Mouse (Mus musculus): ENCODE results near the gene Tmem269. TPM values are rescaled to one million over a fixed set of nuclear protein-coding genes. Genes with fewer than 3 reads are reported as not detected.

Gene Tmem269
- total RNA-seq, 1 experiment, result not detected

- no peak for DNase-seq (ENCODE audit: low read depth, low spot score)
- TF ChIP-seq ZNF384 (IDR thresholded peaks at IDR 0.05; ENCODE audit: low read depth, low read length) (no peak), CHD2 (IDR thresholded peaks at IDR 0.05; ENCODE audit: low read depth, low read length) (no peak), ZC3H11A (IDR thresholded peaks at IDR 0.05; ENCODE audit: borderline replicate concordance, low read depth, low read length) (no peak), HCFC1 (IDR thresholded peaks at IDR 0.05; ENCODE audit: borderline replicate concordance, insufficient read depth, low read length) (no peak), MAFK (IDR thresholded peaks at IDR 0.05; ENCODE audit: insufficient read depth, low read depth, low read length) (no peak)
- Histone ChIP-seq H3K4me1 (ENCODE audit: control insufficient read depth in 2 of 2, insufficient read depth in 2 of 2, low read length in 2 of 2, poor library complexity in 1 of 2) (peaks cover 6 to 10% of the 10 kb centered on the region in 2 experiments; a peak in 2 of 4 replicates), H3K27ac (ENCODE audit: insufficient read depth, low read depth, low read length, poor library complexity, severe bottlenecking) (no peak overlapping the region), H3K9me3 (ENCODE audit: control insufficient read depth, insufficient read depth, low read depth, low read length) (no peaks in the 10 kb centered on the region), H3K4me3 (ENCODE audit: insufficient read depth in 1 of 2, low read depth in 1 of 2, low read length in 2 of 2, poor library complexity in 1 of 2, severe bottlenecking in 1 of 2) (peak overlapping the region; percentile 85 to 90), H3K36me3 (ENCODE audit: control insufficient read depth, insufficient read depth, low read length, poor library complexity, severe bottlenecking) (no peaks in the 10 kb centered on the region), H3K9ac (ENCODE audit: insufficient read depth, low read depth, low read length, poor library complexity, severe bottlenecking) (peak overlapping the region; percentile 81)
- in situ Hi-C loops (cut with MboI; ENCODE audit: low sequenced_read_pairs in 2 of 2, unreplicated experiment in 2 of 2), result no loop called here
Observed at GRCm38 (mm10) chr4:119233256-119233901, 15.4 kb upstream of the Tmem269 start.

- no peaks in the 10 kb centered on the region for H3K9me3 ChIP-seq (ENCODE audit: control insufficient read depth, insufficient read depth, low read depth, low read length)
- TF ChIP-seq HCFC1 (IDR thresholded peaks at IDR 0.05; ENCODE audit: borderline replicate concordance, insufficient read depth, low read length) (peak; percentile 45; the same call in 1 of the 2 replicates), ZC3H11A (IDR thresholded peaks at IDR 0.05; ENCODE audit: borderline replicate concordance, low read depth, low read length) (no peak), MAFK (IDR thresholded peaks at IDR 0.05; ENCODE audit: insufficient read depth, low read depth, low read length) (no peak)
- peaks cover 0 to 4% of the 10 kb centered on the region in 2 experiments; a peak in 2 of 4 replicates for H3K4me1 ChIP-seq (ENCODE audit: control insufficient read depth in 2 of 2, insufficient read depth in 2 of 2, low read length in 2 of 2, poor library complexity in 1 of 2)
- peak within 1 kb of the TSS; percentile 95 for H3K9ac ChIP-seq (ENCODE audit: insufficient read depth, low read depth, low read length, poor library complexity, severe bottlenecking)
- peak; percentile 100 for DNase-seq (ENCODE audit: low read depth, low spot score)
- in situ Hi-C loops (cut with MboI; ENCODE audit: low sequenced_read_pairs in 2 of 2, unreplicated experiment in 2 of 2), result no loop called here
- H3K4me3 ChIP-seq (ENCODE audit: insufficient read depth in 1 of 2, low read depth in 1 of 2, low read length in 2 of 2, poor library complexity in 1 of 2, severe bottlenecking in 1 of 2), result peak within 1 kb of the TSS; percentile 85 to 98
- H3K36me3 ChIP-seq (ENCODE audit: control insufficient read depth, insufficient read depth, low read length, poor library complexity, severe bottlenecking), result peaks cover 3% of the 10 kb centered on the region; the same call in 1 of the 2 replicates
- no peak within 1 kb of the TSS for H3K27ac ChIP-seq (ENCODE audit: insufficient read depth, low read depth, low read length, poor library complexity, severe bottlenecking)
Observed at GRCm38 (mm10) chr4:119232410-119233255, 14.6 kb upstream of the Tmem269 start, which contains the start of the genes AU022252 and P3h1. AU022252 (minus strand) TSS chr4:119232712. P3h1 (plus strand) TSS chr4:119232915.

DNA sequence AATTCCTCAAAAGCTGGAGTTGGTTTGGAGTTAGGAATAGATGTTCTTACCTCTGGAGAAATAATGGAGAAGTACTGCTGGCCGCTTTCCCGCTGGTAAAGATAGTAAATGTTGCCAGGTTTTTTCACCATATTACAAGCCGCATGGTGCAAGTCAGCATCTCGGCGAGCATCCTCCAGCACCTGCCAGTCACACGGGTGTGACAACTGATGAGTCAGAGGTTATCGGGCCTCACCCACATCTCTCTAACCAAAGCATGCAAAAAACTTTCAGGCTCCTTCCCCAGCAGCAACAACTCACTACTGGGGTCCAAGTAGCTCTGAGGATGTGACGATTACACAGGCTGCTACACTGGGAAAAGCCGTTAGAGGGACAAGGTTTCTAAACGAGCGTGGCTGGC lies 8.7 kb upstream of the Tmem269 start:
- Histone ChIP-seq H3K9me3 (ENCODE audit: control insufficient read depth, insufficient read depth, low read depth, low read length) (no peaks in the 10 kb centered on the region), H3K36me3 (ENCODE audit: control insufficient read depth, insufficient read depth, low read length, poor library complexity, severe bottlenecking) (peaks cover 23% of the 10 kb centered on the region), H3K9ac (ENCODE audit: insufficient read depth, low read depth, low read length, poor library complexity, severe bottlenecking) (no peak overlapping the region), H3K27ac (ENCODE audit: insufficient read depth, low read depth, low read length, poor library complexity, severe bottlenecking) (no peak overlapping the region), H3K4me1 (ENCODE audit: control insufficient read depth in 2 of 2, insufficient read depth in 2 of 2, low read length in 2 of 2, poor library complexity in 1 of 2) (no peaks in the 10 kb centered on the region), H3K4me3 (ENCODE audit: insufficient read depth in 1 of 2, low read depth in 1 of 2, low read length in 2 of 2, poor library complexity in 1 of 2, severe bottlenecking in 1 of 2) (no peak overlapping the region)
- in situ Hi-C loops (cut with MboI; ENCODE audit: low sequenced_read_pairs in 2 of 2, unreplicated experiment in 2 of 2), result no loop called here
- no peak for DNase-seq (ENCODE audit: low read depth, low spot score)
- TF ChIP-seq ZC3H11A (IDR thresholded peaks at IDR 0.05; ENCODE audit: borderline replicate concordance, low read depth, low read length), result no peak
- no peak for TF ChIP-seq MAFK (IDR thresholded peaks at IDR 0.05; ENCODE audit: insufficient read depth, low read depth, low read length)
- TF ChIP-seq ZNF384 (IDR thresholded peaks at IDR 0.05; ENCODE audit: low read depth, low read length), result no peak
- TF ChIP-seq CHD2 (IDR thresholded peaks at IDR 0.05; ENCODE audit: low read depth, low read length), result no peak
- no peak for TF ChIP-seq HCFC1 (IDR thresholded peaks at IDR 0.05; ENCODE audit: borderline replicate concordance, insufficient read depth, low read length)

GRCm38 (mm10) chr4:119225719-119226118 lies 7.7 kb upstream of the Tmem269 start:
- peaks cover 23% of the 10 kb centered on the region for H3K36me3 ChIP-seq (ENCODE audit: control insufficient read depth, insufficient read depth, low read length, poor library complexity, severe bottlenecking)
- no peak overlapping the region for H3K27ac ChIP-seq (ENCODE audit: insufficient read depth, low read depth, low read length, poor library complexity, severe bottlenecking)
- no peak for DNase-seq (ENCODE audit: low read depth, low spot score)
- in situ Hi-C loops (cut with MboI; ENCODE audit: low sequenced_read_pairs in 2 of 2, unreplicated experiment in 2 of 2), result no loop called here
- H3K4me1 ChIP-seq (ENCODE audit: control insufficient read depth in 2 of 2, insufficient read depth in 2 of 2, low read length in 2 of 2, poor library complexity in 1 of 2), result no peaks in the 10 kb centered on the region
- TF ChIP-seq ZC3H11A (IDR thresholded peaks at IDR 0.05; ENCODE audit: borderline replicate concordance, low read depth, low read length), result no peak
- TF ChIP-seq HCFC1 (IDR thresholded peaks at IDR 0.05; ENCODE audit: borderline replicate concordance, insufficient read depth, low read length), result no peak
- no peak for TF ChIP-seq MAFK (IDR thresholded peaks at IDR 0.05; ENCODE audit: insufficient read depth, low read depth, low read length)
- TF ChIP-seq CHD2 (IDR thresholded peaks at IDR 0.05; ENCODE audit: low read depth, low read length), result no peak
- no peak for TF ChIP-seq ZNF384 (IDR thresholded peaks at IDR 0.05; ENCODE audit: low read depth, low read length)
- no peaks in the 10 kb centered on the region for H3K9me3 ChIP-seq (ENCODE audit: control insufficient read depth, insufficient read depth, low read depth, low read length)
- H3K9ac ChIP-seq (ENCODE audit: insufficient read depth, low read depth, low read length, poor library complexity, severe bottlenecking), result no peak overlapping the region
- no peak overlapping the region for H3K4me3 ChIP-seq (ENCODE audit: insufficient read depth in 1 of 2, low read depth in 1 of 2, low read length in 2 of 2, poor library complexity in 1 of 2, severe bottlenecking in 1 of 2)

Data from ES-E14 (cell line).